Mouse (Mus musculus): ENCODE results near the gene Trpc4ap. TPM values are rescaled to one million over a fixed set of nuclear protein-coding genes. Genes with fewer than 3 reads are reported as not detected.

Trpc4ap gene
- total RNA-seq, 2 experiments from 2014 or later, result 77.6 to 84.1 TPM

DNA sequence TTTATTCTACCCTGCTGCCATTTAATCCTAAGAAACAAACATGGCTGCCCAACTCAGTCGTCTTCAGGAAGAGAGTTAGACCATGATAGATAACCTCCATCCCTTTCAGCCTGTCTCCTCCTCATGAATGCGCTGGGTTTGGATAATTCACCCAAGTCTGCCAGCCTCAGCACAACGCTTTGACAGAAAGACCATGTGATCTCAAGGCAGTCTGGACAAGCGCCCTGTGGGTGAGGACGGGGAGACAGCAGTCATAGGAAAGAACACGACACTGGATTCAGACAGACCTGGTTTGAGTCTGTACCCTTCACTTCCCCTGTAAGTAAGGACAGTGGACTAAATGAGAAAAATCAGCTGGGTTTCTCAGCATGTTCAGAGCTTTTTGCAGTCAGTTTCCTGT, 102.7 kb downstream of the Trpc4ap start:
- intact Hi-C loops (cut with DNase I; ENCODE audit: low total_unique reads), result no loop called here
- no peak for DNase-seq

DNA sequence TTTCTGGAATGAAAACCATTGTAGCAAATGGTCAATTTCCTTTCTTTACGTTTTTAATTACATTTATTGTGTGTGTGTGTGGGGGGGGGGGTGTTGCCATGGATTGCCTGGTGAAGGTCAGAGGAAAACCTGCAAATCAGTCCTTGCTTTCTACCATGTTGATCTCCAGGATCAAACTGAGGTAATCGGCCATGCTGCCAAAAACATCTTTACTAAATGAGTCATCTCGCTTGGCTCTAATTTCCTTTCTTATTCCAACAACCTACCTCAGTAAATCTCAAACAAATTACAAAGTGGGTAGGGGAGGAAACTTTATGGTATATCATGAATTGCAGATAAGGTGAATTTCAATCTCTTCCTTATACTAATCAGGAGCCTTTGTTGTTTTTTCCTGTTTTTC, 104.0 kb downstream of the Trpc4ap start:
- intact Hi-C loops (cut with DNase I; ENCODE audit: low total_unique reads), result no loop called here
- DNase-seq, result no peak

DNA sequence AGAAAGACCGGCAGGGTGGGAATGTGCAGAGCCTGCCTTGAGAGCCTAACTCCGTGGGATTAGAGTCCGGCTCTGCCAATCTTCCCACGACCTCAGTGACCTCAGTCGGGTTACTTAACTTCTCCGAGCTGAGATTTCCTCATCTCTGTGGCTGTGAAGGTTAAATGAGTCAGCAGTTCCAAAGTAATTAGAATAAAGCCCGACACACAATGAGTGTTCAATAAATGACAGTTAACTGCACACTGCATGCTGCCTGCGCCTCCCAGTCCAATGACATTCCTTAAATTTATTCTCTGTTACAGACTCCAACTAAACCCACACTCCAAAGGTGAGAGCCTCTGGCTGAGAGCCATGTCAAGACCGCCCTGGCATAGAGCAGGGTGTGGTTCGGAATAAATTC, 106.7 kb downstream of the Trpc4ap start:
- no peak for DNase-seq
- intact Hi-C loops (cut with DNase I; ENCODE audit: low total_unique reads), result loop anchor here (2.0 kb wide), 1 partner anchor 69 kb away; the partner anchor contains the start of gene Acss2

DNA sequence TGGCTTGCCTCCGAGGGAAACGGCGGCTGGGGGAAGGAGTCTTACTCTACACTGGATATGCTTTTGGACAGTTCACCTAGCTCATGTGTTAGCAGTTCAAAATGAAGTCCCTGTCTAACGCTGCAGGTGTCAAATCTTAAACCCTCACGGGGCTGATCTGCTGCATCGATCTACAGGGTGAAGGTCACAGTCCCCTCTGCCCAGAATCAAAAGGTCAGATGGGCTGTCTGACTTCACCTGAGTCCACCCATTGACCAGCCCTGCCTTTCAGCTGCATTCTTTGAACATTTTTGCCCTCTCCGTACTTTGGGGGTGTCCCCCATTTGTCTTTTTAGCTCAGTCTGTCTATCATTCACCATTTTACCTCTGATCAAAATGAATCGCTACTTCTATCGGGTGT, 107.1 kb downstream of the Trpc4ap start:
- DNase-seq, result no peak
- intact Hi-C loops (cut with DNase I; ENCODE audit: low total_unique reads), result loop anchor here (2.0 kb wide), 1 partner anchor 68 kb away; the partner anchor contains the start of gene Acss2

Small RNA genes lying within 50 kb of the gene (microRNA-seq; reads per million reads assigned to microRNA genes)
- 383 to 465 reads per million in 2 experiments for gene Mir499

Other genes with a start within 250 kb of the Trpc4ap start
- gene Ncoa6, start 218.5 kb downstream of the Trpc4ap start, total RNA-seq (2021), result 10 to 100 TPM; 17.8 to 18.0 TPM
- gene Acss2, start 174.4 kb downstream of the Trpc4ap start, total RNA-seq (2021), result 10 to 100 TPM; 26.6 to 31.3 TPM
- 1 to 10 TPM in 1 of 2 experiments, under 1 TPM in 1; 0.57 to 1.2 TPM for gene Ggt7, start 174.1 kb downstream of the Trpc4ap start, total RNA-seq (2021)
- 1 to 10 TPM; 7.4 to 8.3 TPM for gene Gss, start 99.6 kb downstream of the Trpc4ap start, total RNA-seq (2021)
- 1 to 10 TPM; 1.4 to 2.0 TPM for gene Myh7b, start 81.2 kb downstream of the Trpc4ap start, total RNA-seq (2021)
- gene Edem2, start 37.1 kb upstream of the Trpc4ap start, total RNA-seq (2021), result 1 to 10 TPM; 6.0 to 6.2 TPM
- gene Gm17581, start 43.5 kb upstream of the Trpc4ap start, total RNA-seq (2021), result not detected
- 10 to 100 TPM; 10.3 to 12.7 TPM for gene Procr, start 58.7 kb upstream of the Trpc4ap start, total RNA-seq (2021)
- gene Mmp24, start 83.0 kb upstream of the Trpc4ap start, total RNA-seq (2021), result under 1 TPM in 1 of 2 experiments, not detected in 1; 0.08 TPM
- 10 to 100 TPM; 17.8 to 19.3 TPM for gene BC029722, start 127.0 kb upstream of the Trpc4ap start, total RNA-seq (2021)
- gene Eif6, start 134.5 kb upstream of the Trpc4ap start, total RNA-seq (2021), result 10 to 100 TPM; 48.0 to 48.3 TPM
- not detected for gene Fam83c, start 142.5 kb upstream of the Trpc4ap start, total RNA-seq (2021)
- gene Uqcc1, start 237.9 kb upstream of the Trpc4ap start, total RNA-seq (2021), result 100 to 1,000 TPM; 106 to 129 TPM
- not detected for gene Gm15557, start 248.3 kb upstream of the Trpc4ap start, total RNA-seq (2021)